Mouse (Mus musculus) ES-Bruce4 (cell line): ENCODE data around the gene Fis1. TPM values are rescaled to one million over a fixed set of nuclear protein-coding genes. Genes with fewer than 3 reads are reported as not detected.
"Not testable (repeated sequence)": the region's sequence is repeated elsewhere in the genome, so short reads cannot be mapped to it uniquely, and the experiment has no call there.

Experiments
- H3K27ac ChIP-seq: 2 replicates; pipeline ENCODE4 v1.5.1; 2012; ENCODE audit warnings: low read length, inconsistent platforms; ENCODE audit not compliant: insufficient read depth
- H3K27me3 ChIP-seq: 2 replicates; pipeline ENCODE4 v1.6.1; 2012; ENCODE audit warnings: mild to moderate bottlenecking, low read length, inconsistent platforms; ENCODE audit not compliant: control insufficient read depth, poor library complexity, insufficient read depth, severe bottlenecking
- H3K36me3 ChIP-seq: 2 replicates; pipeline ENCODE4 v1.6.1; 2012; ENCODE audit warnings: inconsistent platforms, mild to moderate bottlenecking, low read length, moderate library complexity; ENCODE audit not compliant: control insufficient read depth, poor library complexity, insufficient read depth, severe bottlenecking
- H3K4me1 ChIP-seq: one replicate; pipeline ENCODE4 v1.8.1; 2011; ENCODE audit warnings: low read length; ENCODE audit not compliant: control insufficient read depth, insufficient read depth
- H3K4me3 ChIP-seq: 2 replicates; pipeline ENCODE4 v1.5.1; 2011; ENCODE audit warnings: low read depth, mild to moderate bottlenecking, low read length
- H3K9ac ChIP-seq: 2 replicates; pipeline ENCODE4 v1.6.1; 2012; ENCODE audit warnings: low read depth, mild to moderate bottlenecking, inconsistent platforms; ENCODE audit not compliant: poor library complexity, severe bottlenecking
- H3K9me3 ChIP-seq: replicated peaks from 2 replicates; pipeline ENCODE4 v1.6.1; 2012; ENCODE audit warnings: mild to moderate bottlenecking, low read length, inconsistent platforms; ENCODE audit not compliant: control insufficient read depth, poor library complexity, insufficient read depth, severe bottlenecking
- CTCF ChIP-seq: IDR thresholded peaks from one replicate; pipeline ENCODE4 v1.8.1; 2011; ENCODE audit warnings: low read depth, low read length
- EP300 ChIP-seq: IDR thresholded peaks from 2 replicates; pipeline ENCODE4 v1.6.1; 2011; ENCODE audit warnings: low read depth, low read length; ENCODE audit not compliant: insufficient read depth
- POLR2A ChIP-seq: IDR thresholded peaks from one replicate; pipeline ENCODE4 v1.8.1; 2011; ENCODE audit warnings: low read length; ENCODE audit not compliant: insufficient read depth
- polyA plus RNA-seq: library from polyadenylated mRNA; stranded (reverse); fragments of >200 nt; gene quantifications from 2 replicates; pipeline ENCODE4 v1.2.4, GENCODE M21; 2011; ENCODE audit warnings: low read depth; ENCODE audit not compliant: missing spikeins, insufficient read depth, insufficient read length

Gene Fis1
- polyA plus RNA-seq, 1 experiment: 87.8 TPM

GRCm38 (mm10) chr5:136937621-136938020 is 15.5 kb upstream of the Fis1 start:
- Histone ChIP-seq H3K27me3 (no peaks in the 10 kb centered on the region), H3K4me1 (peaks cover 8% of the 10 kb centered on the region), H3K27ac (peak overlapping the region; percentile 86), H3K9me3 (no peaks in the 10 kb centered on the region; the same call in 1 of the 2 replicates), H3K9ac (no peak overlapping the region), H3K36me3 (no peaks in the 10 kb centered on the region), H3K4me3 (no peak overlapping the region)
- TF ChIP-seq CTCF (no peak), EP300 (no peak), POLR2A (no peak)

GRCm38 (mm10) chr5:136939284-136939683 is 13.8 kb upstream of the Fis1 start:
- no peaks in the 10 kb centered on the region for H3K27me3 ChIP-seq
- no peaks in the 10 kb centered on the region for H3K36me3 ChIP-seq
- no peaks in the 10 kb centered on the region; the same call in 1 of the 2 replicates for H3K9me3 ChIP-seq
- TF ChIP-seq CTCF (peak; percentile 79), POLR2A (no peak), EP300 (0 out of 2 replicates have a peak, but pooled peaks have one; percentile 43)
- H3K27ac ChIP-seq: no peak overlapping the region
- H3K4me1 ChIP-seq: peaks cover 8% of the 10 kb centered on the region
- no peak overlapping the region for H3K9ac ChIP-seq
- H3K4me3 ChIP-seq: no peak overlapping the region

- not testable (repeated sequence) for H3K9me3 ChIP-seq, H3K9ac ChIP-seq, H3K36me3 ChIP-seq, H3K27me3 ChIP-seq, H3K4me3 ChIP-seq
- Histone ChIP-seq H3K4me1 (peaks cover 11% of the 10 kb centered on the region), H3K27ac (peak overlapping the region; percentile 78)
Observed at GRCm38 (mm10) chr5:136940029-136940428, 13.0 kb upstream of the Fis1 start.

- TF ChIP-seq CTCF: no peak
- TF ChIP-seq POLR2A: peak; percentile 93
- peak; percentile 75 for TF ChIP-seq EP300
- H3K36me3 ChIP-seq: no peaks in the 10 kb centered on the region; the same call in 1 of the 2 replicates
- H3K27me3 ChIP-seq: no peaks in the 10 kb centered on the region
- no peaks in the 10 kb centered on the region; the same call in 1 of the 2 replicates for H3K9me3 ChIP-seq
- peak overlapping the region; percentile 85 for H3K9ac ChIP-seq
- peak overlapping the region; percentile 86 for H3K27ac ChIP-seq
- H3K4me1 ChIP-seq: peaks cover 11% of the 10 kb centered on the region
- H3K4me3 ChIP-seq: peak overlapping the region; percentile 66
Observed at GRCm38 (mm10) chr5:136940845-136941560, 12.1 kb upstream of the Fis1 start.

GRCm38 (mm10) chr5:136942781-136943180 is 10.3 kb upstream of the Fis1 start:
- Histone ChIP-seq H3K27ac (peak overlapping the region; percentile 86; the same call in 1 of the 2 replicates), H3K27me3 (no peaks in the 10 kb centered on the region), H3K4me1 (peaks cover 3% of the 10 kb centered on the region), H3K9ac (no peak overlapping the region), H3K36me3 (no peaks in the 10 kb centered on the region; the same call in 1 of the 2 replicates), H3K9me3 (peaks cover 3% of the 10 kb centered on the region; the same call in 1 of the 2 replicates), H3K4me3 (0 out of 2 replicates have a peak overlapping the region, but pooled peaks have one; percentile 67)
- TF ChIP-seq POLR2A: no peak
- TF ChIP-seq CTCF: no peak
- no peak for TF ChIP-seq EP300

GRCm38 (mm10) chr5:136943382-136943781 is 9.7 kb upstream of the Fis1 start:
- Histone ChIP-seq H3K27ac (no peak overlapping the region), H3K27me3 (no peaks in the 10 kb centered on the region), H3K4me3 (no peak overlapping the region), H3K9me3 (peaks cover 3% of the 10 kb centered on the region; the same call in 1 of the 2 replicates), H3K36me3 (no peaks in the 10 kb centered on the region; the same call in 1 of the 2 replicates), H3K4me1 (peaks cover 3% of the 10 kb centered on the region), H3K9ac (no peak overlapping the region)
- TF ChIP-seq CTCF (no peak), EP300 (peak; percentile 75; the same call in 1 of the 2 replicates), POLR2A (no peak)
